Mouse (Mus musculus) spleen, adult 2 months (tissue): ENCODE results near the gene Dnmt1.

Experiments
- CTCF ChIP-seq: fragments of 200-500 bp; IDR thresholded peaks from 2 replicates; pipeline ENCODE4 v1.5.1; 2011; ENCODE audit warnings: mild to moderate bottlenecking, inconsistent platforms; ENCODE audit not compliant: insufficient read depth, insufficient read length, insufficient replicate concordance; ENCODE audit errors: extremely low read depth
- POLR2A ChIP-seq: fragments of 200-500 bp; IDR thresholded peaks from 2 replicates; pipeline ENCODE4 v1.6.1; 2011; ENCODE audit warnings: low read depth, low read length, inconsistent platforms

DNA sequence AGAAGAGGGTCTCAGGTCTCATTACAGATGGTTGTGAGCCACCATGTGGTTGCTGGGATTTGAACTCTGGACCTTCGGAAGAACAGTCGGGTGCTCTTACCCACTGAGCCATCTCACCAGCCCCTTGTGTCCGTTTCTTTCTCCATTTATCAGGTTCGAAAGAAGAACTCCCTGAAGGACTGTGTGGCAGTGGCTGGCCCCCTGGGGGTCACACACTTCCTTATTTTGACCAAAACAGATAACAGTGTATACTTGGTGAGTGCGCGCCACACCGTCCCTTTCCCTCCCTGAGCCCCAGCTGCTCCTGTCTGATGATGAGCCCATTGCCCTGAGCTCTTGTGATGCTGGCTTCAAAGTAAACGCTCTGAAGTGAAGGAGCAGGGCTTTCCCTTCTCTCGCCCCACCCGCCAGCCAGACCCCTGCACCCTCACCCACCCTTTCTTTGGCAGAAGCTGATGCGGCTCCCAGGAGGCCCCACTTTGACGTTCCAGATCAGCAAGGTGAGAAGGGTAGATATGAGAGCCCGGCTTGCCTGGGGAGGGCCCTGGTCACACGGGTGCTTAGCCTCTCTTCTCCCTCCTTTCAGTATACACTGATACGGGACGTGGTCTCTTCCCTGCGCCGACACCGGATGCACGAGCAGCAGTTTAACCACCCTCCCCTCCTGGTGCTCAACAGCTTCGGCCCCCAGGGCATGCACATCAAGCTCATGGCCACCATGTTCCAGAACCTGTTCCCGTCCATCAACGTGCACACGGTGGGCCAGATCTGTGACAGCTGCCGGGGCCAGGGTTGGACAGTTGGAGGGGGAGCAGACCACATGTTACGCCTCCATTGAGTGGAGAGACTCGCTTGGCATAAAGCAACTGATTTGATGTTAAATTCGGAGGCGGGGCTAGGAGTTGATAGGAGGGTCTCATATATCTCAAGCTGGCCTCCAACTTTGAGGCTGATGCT is 70.2 kb downstream of the Dnmt1 start:
- TF ChIP-seq POLR2A: no peak
- no peak for TF ChIP-seq CTCF
